Mouse (Mus musculus) CH12.LX (cell line): ENCODE data around the gene Kif13a.

ENCODE experiments used
- CTCF ChIP-seq, 2 experiments: IDR thresholded peaks in 1 of 2; conservative IDR thresholded peaks in 1 of 2; 2 replicates each; pipeline ENCODE4 v1.5.1; 2011 to 2012; ENCODE audit warnings: low read depth in 2 of 2, low read length in 2 of 2, improper control_type of control experiment in 1 of 2, inconsistent platforms in 1 of 2, mild to moderate bottlenecking in 1 of 2, moderate library complexity in 1 of 2
- EP300 ChIP-seq: IDR thresholded peaks from 2 replicates; pipeline ENCODE4 v1.6.1; 2011; ENCODE audit warnings: low read length, improper control_type of control experiment
- TCF12 ChIP-seq: IDR thresholded peaks from 2 replicates; pipeline ENCODE4 v1.6.1; 2014; ENCODE audit warnings: low read depth, mild to moderate bottlenecking, inconsistent platforms, low read length, improper control_type of control experiment

DNA sequence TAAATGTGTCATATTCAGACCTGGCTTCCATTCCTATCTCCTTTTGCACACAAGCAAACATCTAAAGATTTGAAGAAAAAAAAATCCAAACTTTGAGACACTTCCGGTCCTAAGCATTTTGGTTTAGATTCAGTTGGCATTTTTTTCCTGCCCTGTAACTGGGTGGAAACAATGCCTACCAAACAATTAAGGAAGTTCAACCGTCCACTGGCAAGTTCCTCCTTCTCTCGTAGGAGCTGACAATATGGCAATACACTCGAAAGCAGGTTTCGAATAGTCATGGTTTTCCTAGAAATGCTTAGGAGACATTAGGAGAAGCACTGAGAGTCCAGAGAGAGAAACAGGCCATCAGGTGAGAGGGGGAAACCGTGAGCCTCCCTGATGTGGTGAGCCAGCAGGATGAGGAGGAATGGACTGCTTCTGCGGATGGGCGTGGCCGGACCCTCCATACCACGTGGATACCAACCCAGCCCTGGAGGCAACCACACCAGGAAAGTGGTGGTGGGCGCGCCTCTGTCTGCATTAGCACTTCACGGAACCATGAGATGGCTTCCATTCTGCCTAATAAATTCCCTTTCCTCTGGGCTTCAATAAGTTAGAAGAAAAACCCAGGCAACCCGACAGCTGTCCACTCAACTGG lies 24.6 kb downstream of the Kif13a start:
- TF ChIP-seq EP300 (no peak), TCF12 (no peak), CTCF (conservative IDR thresholded peaks at IDR 0.05 in 1 of 2, IDR thresholded peaks at IDR 0.05 in 1 of 2; ENCODE audit: low read depth in 2 of 2, low read length in 2 of 2) (no peak)
